25 mouse cellular contexts compared by ENCODE assay signal in the genomic region with DNA sequence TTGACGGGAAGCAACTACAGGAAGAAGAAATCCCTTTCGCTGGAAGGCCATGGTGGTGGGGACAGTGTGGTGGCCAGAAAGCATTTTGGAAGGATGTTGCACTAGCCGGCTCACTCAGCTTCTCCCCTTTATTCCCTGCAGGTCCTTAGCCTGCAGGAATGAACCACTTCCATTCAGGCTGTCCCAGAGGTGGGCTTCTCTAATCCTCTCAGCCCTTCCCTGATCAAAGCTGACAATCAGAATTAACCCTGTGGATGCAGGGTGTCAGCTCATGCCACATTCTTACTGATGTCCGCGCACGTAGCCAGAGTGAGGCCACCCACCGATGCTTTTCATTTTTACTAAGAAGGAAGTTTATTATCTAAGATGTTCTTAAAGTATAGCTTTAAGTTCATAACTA.
DNase-seq lines count a peak whose midpoint lies in the region; ATAC-seq lines count a peak whose summit lies in the region.
"Had no signal": no experiment of that assay in that cellular context is flagged by ENCODE, and none has a peak within 500 bp of the region (broad histone marks: within the 10 kb centered on the region; RNA-seq: fewer than 3 reads in every experiment).

No protein-coding gene starts in this region.

- no peaks in the 10 kb centered on the region for H3K9me3 ChIP-seq in forebrain, embryonic 10.5 days
- no peaks in the 10 kb centered on the region for H3K9me3 ChIP-seq in forebrain, embryonic 12.5 days
- no peaks in the 10 kb centered on the region for H3K9me3 ChIP-seq in midbrain, embryonic 11.5 days (ENCODE audit: control insufficient read depth, low read length)
- H3K9me3 ChIP-seq in midbrain, embryonic 16.5 days (replicated peaks; ENCODE audit: control insufficient read depth, low read length, poor library complexity, severe bottlenecking): no peaks in the 10 kb centered on the region
- H3K9me3 ChIP-seq: embryonic facial prominence, embryonic 12.5 days; heart, embryonic 10.5 days; heart, embryonic 13.5 days had no signal

- H3K4me3 ChIP-seq in forebrain, embryonic 10.5 days: no peak overlapping the region
- H3K4me3 ChIP-seq in forebrain, embryonic 12.5 days (replicated peaks): no peak overlapping the region
- no peak overlapping the region for H3K4me3 ChIP-seq in midbrain, embryonic 11.5 days (ENCODE audit: low read depth, low read length)
- no peak overlapping the region for H3K4me3 ChIP-seq in midbrain, embryonic 16.5 days (ENCODE audit: low read depth, low read length)
- H3K4me3 ChIP-seq: embryonic facial prominence, embryonic 12.5 days; erythroblast, embryonic 14.5 days; heart, embryonic 10.5 days; heart, embryonic 13.5 days had no signal

- H3K36me3 ChIP-seq in forebrain, embryonic 10.5 days (replicated peaks): no peaks in the 10 kb centered on the region
- H3K36me3 ChIP-seq in forebrain, embryonic 12.5 days (replicated peaks): no peaks in the 10 kb centered on the region
- no peaks in the 10 kb centered on the region for H3K36me3 ChIP-seq in midbrain, embryonic 11.5 days (ENCODE audit: control insufficient read depth, insufficient read depth, low read length)
- H3K36me3 ChIP-seq in midbrain, embryonic 16.5 days (ENCODE audit: control insufficient read depth, insufficient read depth, low read length): no peaks in the 10 kb centered on the region
- H3K36me3 ChIP-seq: embryonic facial prominence, embryonic 12.5 days; heart, embryonic 10.5 days; heart, embryonic 13.5 days had no signal

- H3K4me2 ChIP-seq in forebrain, embryonic 12.5 days: no peak overlapping the region
- H3K4me2 ChIP-seq in midbrain, embryonic 11.5 days: no peak overlapping the region
- no peak overlapping the region for H3K4me2 ChIP-seq in midbrain, embryonic 16.5 days (ENCODE audit: low read length)
- H3K4me2 ChIP-seq: embryonic facial prominence, embryonic 12.5 days; heart, embryonic 13.5 days; hindbrain, embryonic 14.5 days had no signal

- H3K27ac ChIP-seq in forebrain, embryonic 10.5 days: 0 out of 2 replicates have a peak overlapping the region, but pooled peaks have one; percentile 44
- no peak overlapping the region for H3K27ac ChIP-seq in forebrain, embryonic 12.5 days
- no peak overlapping the region for H3K27ac ChIP-seq in midbrain, embryonic 11.5 days (ENCODE audit: low read depth, low read length)
- H3K27ac ChIP-seq in midbrain, embryonic 16.5 days (ENCODE audit: low read length): no peak overlapping the region
- H3K27ac ChIP-seq: embryonic facial prominence, embryonic 12.5 days; heart, embryonic 10.5 days; heart, embryonic 13.5 days; hindbrain, embryonic 14.5 days; hindbrain, postnatal 0 days had no signal

- H3K4me1 ChIP-seq in forebrain, embryonic 10.5 days: peaks cover 43% of the 10 kb centered on the region
- peaks cover 28% of the 10 kb centered on the region for H3K4me1 ChIP-seq in forebrain, embryonic 12.5 days
- peaks cover 16% of the 10 kb centered on the region for H3K4me1 ChIP-seq in midbrain, embryonic 11.5 days (ENCODE audit: control insufficient read depth, insufficient read depth, low read length)
- peaks cover 15% of the 10 kb centered on the region for H3K4me1 ChIP-seq in midbrain, embryonic 16.5 days (ENCODE audit: control insufficient read depth, insufficient read depth, low read length)

- no peak for DNase-seq in forebrain, embryonic 10.5 days (ENCODE audit: extremely low spot score, low spot score)
- no peak for DNase-seq in midbrain, embryonic 11.5 days (ENCODE audit: low spot score, missing footprints)
- DNase-seq in retina, embryonic 14.5 days (ENCODE audit: low spot score): peak; percentile 49
- no peak for DNase-seq in layer of hippocampus, postnatal 14 days (ENCODE audit: low spot score in 2 of 2)
- DNase-seq: adrenal gland, adult 2 months; adrenal gland, postnatal 14 days; cerebellum, adult 11 months; cerebellum, adult 9-11 months; cerebellum, postnatal 25 days; gastrocnemius, postnatal 14 days; heart, adult 18-20 months; heart, postnatal 14 days; heart, postnatal 4 days had no signal

- ATAC-seq in forebrain, embryonic 12.5 days (ENCODE audit: low FRiP score): no peak
- peak; percentile 65; the same call in 1 of the 2 replicates for ATAC-seq in midbrain, embryonic 11.5 days (ENCODE audit: low FRiP score)
- ATAC-seq in midbrain, embryonic 16.5 days: no peak
- ATAC-seq: CD4-positive, CD25-positive, alpha-beta regulatory T cell, adult 4 months; forebrain, embryonic 16.5 days; hindbrain, postnatal 0 days; inflammation-experienced regulatory T-cells, adult 6 months; intestine, embryonic 16.5 days had no signal

- 23% methylated on average over 7 of the region's 7 CpGs for WGBS in forebrain, embryonic 10.5 days
- whole genome bisulfite sequencing in forebrain, embryonic 12.5 days: 17% methylated on average over 7 of the region's 7 CpGs
- 18% methylated on average over 7 of the region's 7 CpGs for WGBS in midbrain, embryonic 11.5 days
- WGBS in midbrain, embryonic 16.5 days: 17% methylated on average over 7 of the region's 7 CpGs

- H3K27me3 ChIP-seq in forebrain, embryonic 10.5 days (ENCODE audit: poor library complexity, severe bottlenecking): peaks cover 7% of the 10 kb centered on the region; the same call in 1 of the 2 replicates
- H3K27me3 ChIP-seq in forebrain, embryonic 12.5 days: no peaks in the 10 kb centered on the region
- H3K27me3 ChIP-seq in midbrain, embryonic 11.5 days (ENCODE audit: control insufficient read depth, insufficient read depth, low read length): no peaks in the 10 kb centered on the region
- H3K27me3 ChIP-seq in midbrain, embryonic 16.5 days (ENCODE audit: control insufficient read depth, insufficient read depth, low read depth, low read length): no peaks in the 10 kb centered on the region
- H3K27me3 ChIP-seq: embryonic facial prominence, embryonic 12.5 days; heart, embryonic 13.5 days had no signal

- H3K9ac ChIP-seq in forebrain, embryonic 12.5 days: no peak overlapping the region
- no peak overlapping the region; the same call in 1 of the 2 replicates for H3K9ac ChIP-seq in midbrain, embryonic 11.5 days (ENCODE audit: low read length)
- no peak overlapping the region for H3K9ac ChIP-seq in midbrain, embryonic 16.5 days (ENCODE audit: low read depth, low read length)
- H3K9ac ChIP-seq: embryonic facial prominence, embryonic 12.5 days; heart, embryonic 13.5 days; hindbrain, embryonic 14.5 days had no signal
